Mouse (Mus musculus) T-helper 1 cell (primary cell): ENCODE results near the gene Supt20.

Experiments used
- in situ Hi-C: fragments of 300-600 bp; cut with MboI, MseI; formaldehyde crosslinking; loops from one replicate; pipeline ENCODE4 v1.15.1; 2025; ENCODE audit warnings: high pct_unique_total_duplicates

Supt20 gene

GRCm38 (mm10) chr3:54692202-54693055 lies at the start of gene Supt20:
Supt20 (plus strand) TSS chr3:54692807.
- in situ Hi-C loops, result no loop called here

- in situ Hi-C loops, result no loop called here
Measured at GRCm38 (mm10) chr3:54642851-54643250, 49.8 kb upstream of the Supt20 start.

DNA sequence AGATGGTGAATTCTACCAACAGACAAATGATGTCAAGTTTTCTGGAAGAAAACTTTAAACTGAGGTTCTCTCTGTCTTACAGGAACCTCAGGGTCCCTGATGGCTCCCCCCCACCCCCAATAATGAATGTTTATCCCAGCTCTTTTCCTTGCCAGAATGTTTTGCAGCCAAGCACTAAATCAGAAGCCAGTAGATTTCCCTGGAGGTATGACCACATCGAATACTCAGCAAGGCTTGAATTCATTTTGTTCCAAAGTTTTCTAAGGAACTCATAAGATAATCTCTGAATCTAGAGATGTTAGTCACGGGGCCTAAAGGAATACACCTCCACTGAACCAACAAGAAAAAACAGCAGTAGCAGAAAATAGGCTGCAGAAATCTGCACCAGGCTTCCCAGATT lies 45.0 kb upstream of the Supt20 start:
- in situ Hi-C loops, result no loop called here

- in situ Hi-C loops, result no loop called here
Measured at GRCm38 (mm10) chr3:54651576-54651975, 41.0 kb upstream of the Supt20 start.

DNA sequence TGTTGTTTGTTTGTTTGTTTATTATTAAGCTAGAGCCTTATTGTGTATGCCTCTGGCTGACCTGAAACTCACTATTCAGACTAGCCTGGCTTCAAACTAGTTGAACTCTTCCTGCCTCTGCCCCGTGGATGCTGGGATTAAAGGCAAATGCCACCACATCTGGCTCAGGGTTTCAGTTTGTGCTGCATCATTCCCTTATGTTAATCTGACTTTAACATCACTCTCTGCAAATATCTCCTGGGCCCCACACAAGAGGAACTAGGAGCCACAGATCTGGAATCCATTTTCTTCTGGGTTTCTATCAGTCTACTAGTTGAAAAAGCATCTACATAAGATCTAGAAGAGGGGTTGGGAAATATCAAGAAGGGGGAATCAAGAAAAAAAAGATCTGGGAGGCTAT lies 38.4 kb upstream of the Supt20 start:
- in situ Hi-C loops, result no loop called here

DNA sequence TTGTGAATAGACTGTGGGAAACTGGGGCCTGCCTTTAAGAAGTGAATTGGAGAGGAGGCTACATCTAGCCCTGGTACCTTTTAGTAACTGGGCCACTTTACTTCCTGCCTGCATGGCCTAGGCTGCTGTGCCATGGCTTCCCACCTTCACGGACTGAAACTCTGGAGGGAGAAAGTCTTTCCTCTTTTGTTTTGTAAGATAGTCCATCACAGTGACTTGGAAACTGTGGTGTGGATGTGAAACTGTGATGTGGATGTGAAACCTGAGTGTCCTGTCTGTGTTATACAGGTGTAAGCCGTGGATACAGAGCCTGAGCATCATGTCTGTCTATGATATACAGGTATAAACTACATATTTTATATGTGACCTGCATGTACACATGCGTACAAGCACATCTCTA lies 35.5 kb upstream of the Supt20 start:
- in situ Hi-C loops, result no loop called here

GRCm38 (mm10) chr3:54657888-54658626 lies 34.5 kb upstream of the Supt20 start:
- in situ Hi-C loops, result no loop called here

DNA sequence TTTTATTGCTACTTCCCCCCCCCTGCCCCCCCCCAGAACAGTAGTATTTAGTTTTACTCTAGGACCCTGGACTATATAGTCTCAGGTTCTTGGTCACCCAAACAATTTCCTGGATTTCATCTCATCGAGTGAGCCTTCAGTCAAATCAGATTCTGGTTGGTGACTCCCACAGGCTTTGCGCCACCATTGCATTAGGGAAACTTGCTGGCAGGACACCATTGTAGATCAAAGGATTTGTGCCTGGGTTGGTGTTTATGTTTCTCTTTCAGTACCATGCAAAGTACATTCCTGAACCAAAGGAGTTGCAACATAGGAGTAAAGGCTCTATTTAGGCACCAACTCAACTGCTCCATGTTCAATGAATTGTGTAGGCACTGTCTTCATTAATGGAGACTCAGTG lies 32.9 kb upstream of the Supt20 start:
- in situ Hi-C loops, result no loop called here

- in situ Hi-C loops, result no loop called here
Measured at GRCm38 (mm10) chr3:54662411-54662810, 30.2 kb upstream of the Supt20 start.

DNA sequence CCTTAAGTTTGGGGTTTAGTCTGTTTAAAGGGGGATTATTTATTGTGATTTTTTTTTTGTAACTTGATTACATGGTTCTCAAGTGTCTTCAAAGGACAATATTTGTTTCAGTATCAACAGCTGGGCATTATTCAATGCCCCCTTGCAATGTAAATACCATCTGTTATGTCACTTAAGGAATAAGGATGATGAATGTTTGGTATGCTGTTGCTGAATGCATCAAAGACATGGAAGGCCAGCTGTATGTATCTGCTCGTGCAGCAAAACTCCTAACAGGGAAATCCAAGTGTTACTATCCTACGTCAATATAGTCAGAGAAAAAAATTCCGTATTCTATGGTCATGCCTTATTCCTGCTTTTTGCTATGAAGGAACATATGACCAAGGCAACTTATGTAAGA lies 24.5 kb upstream of the Supt20 start:
- in situ Hi-C loops, result no loop called here

DNA sequence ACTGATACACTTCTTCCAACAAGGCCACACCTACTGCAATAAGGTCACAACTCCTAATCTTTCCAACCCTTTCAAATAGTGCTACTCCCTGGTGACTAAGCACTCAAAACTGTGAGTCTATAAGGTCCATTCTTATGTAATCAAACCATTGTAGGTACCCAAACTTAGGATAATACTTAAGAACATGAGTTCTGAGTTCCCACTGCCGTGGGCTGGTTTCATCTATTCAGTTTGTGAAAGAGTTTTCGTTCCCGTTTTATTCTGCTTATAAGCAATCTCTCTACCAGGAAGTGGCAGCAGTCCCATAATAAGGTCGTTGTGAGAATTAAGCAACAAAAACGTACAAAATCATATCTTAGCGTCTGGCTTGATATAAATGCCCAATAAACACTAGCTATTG lies 23.9 kb upstream of the Supt20 start:
- in situ Hi-C loops, result no loop called here

DNA sequence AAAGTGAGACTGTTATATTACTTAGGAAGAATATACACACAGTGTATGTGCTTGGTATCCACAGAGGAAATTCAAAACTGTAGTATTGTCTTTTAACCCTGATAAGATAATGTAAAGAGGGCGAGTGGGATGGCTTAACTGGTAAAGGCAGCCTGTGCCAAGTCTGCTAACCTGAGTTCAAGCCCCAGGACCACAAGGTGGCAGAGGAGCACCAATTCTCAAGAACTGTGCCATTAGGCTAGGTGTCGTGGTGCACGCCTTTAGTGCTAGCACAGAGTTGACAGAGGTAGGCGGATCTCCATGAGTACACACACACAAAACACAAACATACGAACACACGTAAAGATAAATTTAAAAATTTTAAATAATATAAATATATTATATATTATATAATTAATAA lies 23.0 kb upstream of the Supt20 start:
- in situ Hi-C loops, result no loop called here

- in situ Hi-C loops, result loop anchor here (10.0 kb wide), 1 partner anchor 117 kb away; no protein-coding TSS in a partner anchor
Measured at GRCm38 (mm10) chr3:54672111-54672510, 20.5 kb upstream of the Supt20 start.

DNA sequence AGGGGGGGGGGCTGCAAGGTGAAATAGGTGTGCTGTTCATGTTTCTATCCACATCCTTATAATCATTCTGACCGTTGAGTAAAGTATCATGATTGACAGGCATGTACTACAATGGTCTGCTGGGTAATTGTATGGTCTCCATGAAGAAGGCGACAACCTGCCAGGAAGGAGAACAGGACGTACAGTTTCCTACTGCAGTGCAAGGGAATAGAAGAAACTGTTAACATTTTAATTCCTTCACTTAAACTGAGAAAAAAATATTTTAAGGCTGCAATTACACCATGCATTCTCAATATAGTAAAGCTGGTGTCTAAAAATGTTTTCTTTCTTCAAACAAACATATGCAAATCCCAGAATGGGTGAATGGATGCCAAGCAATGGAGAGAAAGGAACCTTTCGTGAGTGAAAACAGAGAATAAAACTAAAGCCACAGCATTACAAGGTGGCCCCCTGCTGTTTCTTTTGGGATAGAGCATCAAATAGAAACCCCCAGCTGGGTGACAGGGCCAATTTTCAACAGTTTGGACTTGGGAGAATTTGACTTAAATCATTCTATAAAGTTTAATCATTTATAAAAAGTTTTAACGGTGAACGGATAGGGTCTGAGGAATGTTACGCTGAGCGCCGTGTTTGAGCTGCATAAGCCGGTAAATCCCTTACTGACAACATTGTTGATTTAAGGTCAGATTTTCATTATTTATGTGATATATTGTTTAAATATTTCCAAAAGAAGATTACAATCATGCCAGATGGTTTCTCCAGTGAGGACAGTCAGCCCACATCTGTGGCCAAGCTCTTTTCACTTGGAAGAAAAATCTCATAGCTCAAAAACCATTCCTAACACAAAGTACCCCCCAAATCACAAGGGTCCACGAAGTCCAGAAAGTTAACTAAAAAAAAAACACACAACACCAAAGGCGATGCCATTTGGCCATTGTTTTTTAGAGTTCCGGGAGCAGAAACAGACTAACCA lies 19.8 kb upstream of the Supt20 start:
- in situ Hi-C loops, result loop anchor here (10.0 kb wide), 1 partner anchor 118 kb away; no protein-coding TSS in a partner anchor

DNA sequence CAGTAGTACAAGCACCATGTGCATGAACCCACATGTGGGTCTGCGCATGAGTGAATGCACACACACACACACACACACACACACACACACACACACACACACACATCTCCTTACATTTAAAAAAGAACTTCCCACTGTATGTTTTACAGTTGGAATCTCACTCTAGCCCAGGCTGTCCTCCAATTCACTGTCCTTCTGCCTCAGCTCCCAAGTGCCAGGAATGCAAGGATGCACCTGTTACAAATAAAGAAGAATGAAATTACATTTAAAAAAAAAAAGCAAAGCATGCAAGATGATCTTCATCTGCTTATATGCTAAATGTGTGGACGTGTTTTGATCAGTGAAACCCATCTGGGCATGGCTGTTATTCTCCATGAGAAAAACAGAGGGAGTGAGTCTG lies 15.8 kb upstream of the Supt20 start:
- in situ Hi-C loops, result loop anchor here (10.0 kb wide), 1 partner anchor 122 kb away; no protein-coding TSS in a partner anchor

GRCm38 (mm10) chr3:54681310-54682204 lies 11.1 kb upstream of the Supt20 start:
- in situ Hi-C loops, result no loop called here

GRCm38 (mm10) chr3:54685202-54685601 lies 7.4 kb upstream of the Supt20 start:
- in situ Hi-C loops, result loop anchor here (5.0 kb wide), 1 partner anchor 328 kb away; no protein-coding TSS in a partner anchor

- in situ Hi-C loops, result loop anchor here (5.0 kb wide), 1 partner anchor 330 kb away; no protein-coding TSS in a partner anchor
Measured at GRCm38 (mm10) chr3:54687245-54687644, 5.4 kb upstream of the Supt20 start.

DNA sequence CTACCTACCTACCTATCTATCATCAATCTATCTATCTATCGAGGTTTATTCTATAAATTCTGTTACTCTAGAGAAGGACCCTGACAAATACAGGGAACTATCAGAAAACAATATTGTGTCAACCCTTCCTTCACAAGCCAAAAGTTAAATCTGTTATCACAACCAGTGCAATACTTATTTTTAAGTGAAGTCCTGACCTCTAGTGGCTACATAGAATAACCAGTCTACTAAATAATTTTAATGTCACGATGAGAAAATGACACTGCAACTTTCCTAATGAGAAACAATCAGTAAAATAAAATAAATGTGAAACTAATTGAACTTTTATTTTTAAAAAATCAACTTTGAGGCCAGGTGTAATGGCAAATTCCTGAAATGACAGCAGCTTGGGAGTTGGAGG lies 3.5 kb upstream of the Supt20 start:
- in situ Hi-C loops, result loop anchor here (5.0 kb wide), 1 partner anchor 332 kb away; no protein-coding TSS in a partner anchor

GRCm38 (mm10) chr3:54693056-54693415 lies 429 bp downstream of the Supt20 start:
- in situ Hi-C loops, result no loop called here
